Mouse (Mus musculus) spleen, adult 2 months (tissue): ENCODE results near the gene Prss8.

Experiments used
- CTCF ChIP-seq: fragments of 200-500 bp; IDR thresholded peaks from 2 replicates; pipeline ENCODE4 v1.5.1; 2011; ENCODE audit warnings: mild to moderate bottlenecking, inconsistent platforms; ENCODE audit not compliant: insufficient read depth, insufficient read length, insufficient replicate concordance; ENCODE audit errors: extremely low read depth
- POLR2A ChIP-seq: fragments of 200-500 bp; IDR thresholded peaks from 2 replicates; pipeline ENCODE4 v1.6.1; 2011; ENCODE audit warnings: low read depth, low read length, inconsistent platforms

DNA sequence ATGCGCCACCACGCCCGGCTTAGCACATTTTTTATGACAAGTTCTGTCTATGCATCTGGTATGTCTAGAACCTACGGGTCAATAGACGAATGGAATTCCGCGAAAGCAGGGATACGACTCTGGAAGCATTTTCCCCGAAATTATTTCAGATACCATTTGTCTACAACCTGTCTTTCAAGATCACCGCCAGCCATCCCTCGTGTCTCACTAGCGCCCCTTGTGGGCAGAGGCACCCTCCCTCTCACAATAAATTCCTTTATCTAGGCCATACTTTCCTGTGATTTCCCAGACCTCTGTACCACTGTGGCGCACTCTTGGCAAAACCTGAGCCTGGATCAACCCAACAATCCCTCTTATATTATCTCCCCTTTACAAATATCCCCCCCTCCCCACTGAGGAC, 33.5 kb downstream of the Prss8 start:
- TF ChIP-seq CTCF (peak; percentile 66; the same call in 1 of the 2 replicates), POLR2A (no peak)
